Comparison of ENCODE assay signal across 8 mouse cellular contexts in the genomic region with DNA sequence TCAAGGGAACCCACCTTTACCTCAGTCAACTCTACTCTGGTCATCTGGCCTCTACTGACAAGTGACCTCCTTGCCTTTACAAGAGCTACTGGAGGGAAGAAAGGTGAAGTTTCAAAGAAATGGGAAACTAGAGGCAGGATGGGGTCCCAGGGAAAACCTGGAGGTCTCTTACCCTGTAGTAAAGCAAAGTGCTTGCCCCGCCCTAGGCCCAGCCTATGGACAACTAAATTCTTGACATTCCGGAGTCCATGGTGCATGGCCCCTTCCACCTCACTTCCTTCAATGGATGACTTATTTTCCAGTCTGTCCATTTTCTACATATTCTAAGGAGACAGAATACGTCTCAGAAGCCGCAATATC. TPM values are rescaled to one million over a fixed set of nuclear protein-coding genes. Genes with fewer than 3 reads are reported as not detected.
DNase-seq lines count a peak whose midpoint lies in the region; ATAC-seq and TF ChIP-seq lines count a peak whose summit lies in the region.

No protein-coding gene starts in this region.

- H3K36me3 ChIP-seq in forebrain, embryonic 11.5 days (ENCODE audit: control insufficient read depth, insufficient read depth, low read length) = no peaks in the 10 kb centered on the region; the same call in 1 of the 2 replicates
- peaks cover 24% of the 10 kb centered on the region for H3K36me3 ChIP-seq in kidney, embryonic 15.5 days
- H3K36me3 ChIP-seq in midbrain, embryonic 13.5 days = peaks cover 5% of the 10 kb centered on the region; the same call in 1 of the 2 replicates

- no peaks in the 10 kb centered on the region for H3K27me3 ChIP-seq in forebrain, embryonic 11.5 days (ENCODE audit: control insufficient read depth, insufficient read depth, low read length)
- no peaks in the 10 kb centered on the region for H3K27me3 ChIP-seq in kidney, embryonic 15.5 days
- no peaks in the 10 kb centered on the region for H3K27me3 ChIP-seq in midbrain, embryonic 13.5 days

- no peak for TF ChIP-seq POLR2A in lung, adult 2 months (IDR thresholded peaks at IDR 0.05; ENCODE audit: borderline replicate concordance, extremely low read depth, low read depth, low read length)

- H3K9me3 ChIP-seq in forebrain, embryonic 11.5 days (ENCODE audit: control insufficient read depth, low read length) = no peaks in the 10 kb centered on the region
- H3K9me3 ChIP-seq in kidney, embryonic 15.5 days (replicated peaks) = no peaks in the 10 kb centered on the region
- H3K9me3 ChIP-seq in midbrain, embryonic 13.5 days = no peaks in the 10 kb centered on the region

- H3K9ac ChIP-seq in forebrain, embryonic 11.5 days (ENCODE audit: low read length) = no peak overlapping the region
- peak overlapping the region; percentile 5; the same call in 1 of the 2 replicates for H3K9ac ChIP-seq in kidney, embryonic 15.5 days
- H3K9ac ChIP-seq in midbrain, embryonic 13.5 days (replicated peaks) = peak overlapping the region; percentile 94

- no peak for ATAC-seq in forebrain, embryonic 11.5 days (replicated peaks; ENCODE audit: low FRiP score)
- 0 out of 2 replicates have a peak, but pooled peaks have one; percentile 19 for ATAC-seq in kidney, embryonic 15.5 days (replicated peaks; ENCODE audit: low FRiP score)
- no peak for ATAC-seq in midbrain, embryonic 13.5 days

- H3K4me3 ChIP-seq in lung, adult 2 months (replicated peaks; ENCODE audit: extremely low read depth, low read depth, low read length) = peak overlapping the region; percentile 98
- H3K4me3 ChIP-seq in forebrain, embryonic 11.5 days (ENCODE audit: low read depth, low read length) = no peak overlapping the region
- H3K4me3 ChIP-seq in kidney, embryonic 15.5 days (replicated peaks) = peak overlapping the region; percentile 56
- H3K4me3 ChIP-seq in midbrain, embryonic 13.5 days (replicated peaks) = peak overlapping the region; percentile 78

- H3K27ac ChIP-seq in forebrain, embryonic 11.5 days (ENCODE audit: low read depth, low read length) = no peak overlapping the region
- peak overlapping the region; percentile 96 for H3K27ac ChIP-seq in kidney, embryonic 15.5 days
- H3K27ac ChIP-seq in midbrain, embryonic 13.5 days = no peak overlapping the region

- no peak for TF ChIP-seq CTCF in lung, adult 2 months (IDR thresholded peaks at IDR 0.05; ENCODE audit: insufficient read depth, low read length)

- peak overlapping the region; percentile 73 for H3K4me2 ChIP-seq in forebrain, embryonic 11.5 days (ENCODE audit: low read depth, low read length, severe bottlenecking)
- H3K4me2 ChIP-seq in kidney, embryonic 15.5 days = peak overlapping the region; percentile 80
- peak overlapping the region; percentile 91 for H3K4me2 ChIP-seq in midbrain, embryonic 13.5 days (replicated peaks)

- WGBS in lung, adult 2 months = 32% methylated on average over 4 of the region's 4 CpGs
- WGBS in forebrain, embryonic 11.5 days = 75% methylated on average over 4 of the region's 4 CpGs
- 37% methylated on average over 4 of the region's 4 CpGs for WGBS in kidney, embryonic 15.5 days
- 80% methylated on average over 4 of the region's 4 CpGs for WGBS in midbrain, embryonic 13.5 days

- H3K4me1 ChIP-seq in lung, adult 2 months (ENCODE audit: control insufficient read depth, insufficient read depth, low read length) = peaks cover 32% of the 10 kb centered on the region
- peaks cover 22% of the 10 kb centered on the region for H3K4me1 ChIP-seq in forebrain, embryonic 11.5 days (replicated peaks; ENCODE audit: control insufficient read depth, insufficient read depth, low read length)
- peaks cover 61% of the 10 kb centered on the region for H3K4me1 ChIP-seq in kidney, embryonic 15.5 days
- H3K4me1 ChIP-seq in midbrain, embryonic 13.5 days (replicated peaks) = peaks cover 70% of the 10 kb centered on the region

- no peak for DNase-seq in lung, adult 2 months
- DNase-seq in lung, postnatal 25 days (ENCODE audit: low spot score) = no peak
- no peak for DNase-seq in forebrain, embryonic 11.5 days (ENCODE audit: low spot score)
- DNase-seq in right cerebral cortex, postnatal 4 days = no peak
- no peak for DNase-seq in spleen, adult 18-20 months
- no peak for DNase-seq in ovary, postnatal 36 days (ENCODE audit: low spot score)

RNA-seq across cellular contexts. Expression of a gene that starts 3.5 kb away (rescaled TPM):
- 113 and 118 TPM in 2 replicates for polyA plus RNA-seq in lung, adult 2 months (2012; rRNA removed)
- polyA plus RNA-seq in forebrain, embryonic 11.5 days (2014; fragmentation: Nextera tagmentation; extraction: Ambion mirVana) = 135 and 140 TPM in 2 replicates
- polyA plus RNA-seq in kidney, embryonic 15.5 days (2015; fragmentation: Nextera tagmentation; extraction: Ambion mirVana) = 99.5 and 106 TPM in 2 replicates
- 190 and 195 TPM in 2 replicates for polyA plus RNA-seq in midbrain, embryonic 13.5 days (2015; fragmentation: Nextera tagmentation; extraction: Ambion mirVana)

RNA-seq across cellular contexts. Expression of a gene that starts 19.8 kb away (rescaled TPM):
- 0.63 and 0.77 TPM in 2 replicates for polyA plus RNA-seq in lung, adult 2 months (2012; rRNA removed)
- 168 and 185 TPM in 2 replicates for polyA plus RNA-seq in forebrain, embryonic 11.5 days (2014; fragmentation: Nextera tagmentation; extraction: Ambion mirVana)
- 88.5 and 98.2 TPM in 2 replicates for polyA plus RNA-seq in kidney, embryonic 15.5 days (2015; fragmentation: Nextera tagmentation; extraction: Ambion mirVana)
- polyA plus RNA-seq in midbrain, embryonic 13.5 days (2015; fragmentation: Nextera tagmentation; extraction: Ambion mirVana) = 38.7 and 46.4 TPM in 2 replicates

Comparison
In these comparisons a context has a peak if more than half of its experiments do, and no peak if none do; other contexts are left out.
1. RNA of a gene that starts 19.8 kb away (polyA plus RNA-seq): 168 to 185 TPM in forebrain, embryonic 11.5 days, 88.5 to 98.2 TPM in kidney, embryonic 15.5 days and 38.7 to 46.4 TPM in midbrain, embryonic 13.5 days; 0.63 to 0.77 TPM in lung, adult 2 months; every median in the first group is over 10 times any median in the second.
2. Peak in every context shown above with its lines, with median percentiles within 50 percentile points of each other: H3K4me2 ChIP-seq.